Comparison of ENCODE assay signal across 9 mouse cellular contexts in genomic region chr8:78237972-78238675, GRCm38 (mm10). TPM values are rescaled to one million over a fixed set of nuclear protein-coding genes. Genes with fewer than 3 reads are reported as not detected.
A peak's percentile ranks its signal among the peaks of the same experiment; 100 is the strongest.
DNase-seq lines count a peak whose midpoint lies in the region; ATAC-seq and TF ChIP-seq lines count a peak whose summit lies in the region.
"Had no signal": no experiment of that assay in that cellular context is flagged by ENCODE, and none has a peak within 500 bp of the region (broad histone marks: within the 10 kb centered on the region; RNA-seq: fewer than 3 reads in every experiment).

No protein-coding gene starts in this region.

- H3K4me2 ChIP-seq in intestine, postnatal 0 days (replicated peaks; ENCODE audit: low read depth) = no peak overlapping the region
- H3K4me2 ChIP-seq in intestine, embryonic 15.5 days (replicated peaks) = no peak overlapping the region
- H3K4me2 ChIP-seq: limb, embryonic 13.5 days; neural tube, embryonic 13.5 days had no signal

- no peak for ATAC-seq in intestine, postnatal 0 days
- ATAC-seq in intestine, embryonic 15.5 days = no peak
- no peak for ATAC-seq in activated CD4-positive, CD25-positive, alpha-beta regulatory T cell, adult 4 months

- no peak overlapping the region for H3K4me3 ChIP-seq in intestine, postnatal 0 days (ENCODE audit: low read depth, low read length)
- no peak overlapping the region for H3K4me3 ChIP-seq in intestine, embryonic 15.5 days (replicated peaks)
- H3K4me3 ChIP-seq: limb, embryonic 13.5 days; neural tube, embryonic 13.5 days had no signal

- DNase-seq in right cerebral cortex, postnatal 4 days = peak; percentile 22
- no peak for DNase-seq in right cerebral cortex, postnatal 25 days
- peak; percentile 37 for DNase-seq in embryo, embryonic 11 days
- DNase-seq in spleen, adult 12 weeks (ENCODE audit: low spot score) = no peak

- no peak overlapping the region for H3K9ac ChIP-seq in intestine, postnatal 0 days (ENCODE audit: low read depth, low read length)
- no peak overlapping the region for H3K9ac ChIP-seq in intestine, embryonic 15.5 days
- H3K9ac ChIP-seq: limb, embryonic 13.5 days; neural tube, embryonic 13.5 days had no signal

- WGBS in intestine, postnatal 0 days = 52% methylated on average over 6 of the region's 6 CpGs
- 56% methylated on average over 6 of the region's 6 CpGs for WGBS in intestine, embryonic 15.5 days

- H3K9me3 ChIP-seq in intestine, postnatal 0 days (ENCODE audit: control insufficient read depth) = no peaks in the 10 kb centered on the region
- H3K9me3 ChIP-seq in intestine, embryonic 15.5 days = no peaks in the 10 kb centered on the region
- H3K9me3 ChIP-seq: limb, embryonic 13.5 days; neural tube, embryonic 13.5 days had no signal

- H3K27ac ChIP-seq in intestine, postnatal 0 days (ENCODE audit: low read depth, low read length) = no peak overlapping the region
- no peak overlapping the region for H3K27ac ChIP-seq in intestine, embryonic 15.5 days
- H3K27ac ChIP-seq: limb, embryonic 13.5 days; neural tube, embryonic 13.5 days had no signal

- H3K27me3 ChIP-seq in intestine, postnatal 0 days (replicated peaks; ENCODE audit: control insufficient read depth, insufficient read depth, low read length) = no peaks in the 10 kb centered on the region
- H3K27me3 ChIP-seq in intestine, embryonic 15.5 days (replicated peaks) = no peaks in the 10 kb centered on the region
- H3K27me3 ChIP-seq: limb, embryonic 13.5 days; neural tube, embryonic 13.5 days had no signal

- no peaks in the 10 kb centered on the region for H3K36me3 ChIP-seq in intestine, postnatal 0 days (ENCODE audit: control insufficient read depth, insufficient read depth)
- H3K36me3 ChIP-seq in intestine, embryonic 15.5 days = no peaks in the 10 kb centered on the region
- H3K36me3 ChIP-seq: limb, embryonic 13.5 days; neural tube, embryonic 13.5 days had no signal

- no peaks in the 10 kb centered on the region for H3K4me1 ChIP-seq in intestine, postnatal 0 days (replicated peaks; ENCODE audit: control insufficient read depth, insufficient read depth, low read length)
- H3K4me1 ChIP-seq in intestine, embryonic 15.5 days (replicated peaks) = no peaks in the 10 kb centered on the region
- H3K4me1 ChIP-seq: limb, embryonic 13.5 days had no signal

- peak; percentile 76 for TF ChIP-seq CTCF in intestine, postnatal 0 days (IDR thresholded peaks at IDR 0.05; ENCODE audit: low read depth)

RNA-seq across cellular contexts. Expression of gene Ttc29, which starts 25.0 kb away (rescaled TPM):
- not detected in 2 replicates for polyA plus RNA-seq in intestine, postnatal 0 days (2015; fragmentation: Nextera tagmentation; extraction: Ambion mirVana)
- not detected in 2 replicates for polyA plus RNA-seq in intestine, embryonic 15.5 days (2015; fragmentation: Nextera tagmentation; extraction: Ambion mirVana)
- not detected for polyA plus RNA-seq in activated CD4-positive, CD25-positive, alpha-beta regulatory T cell, adult 4 months (2017; shearing (Covaris generic))
- polyA plus RNA-seq: neural tube, embryonic 13.5 days had no signal

Comparison
In these comparisons a context has a peak if more than half of its experiments do, and no peak if none do; other contexts are left out.
1. DNase-seq: peak in right cerebral cortex, postnatal 4 days (single experiment) and embryo, embryonic 11 days (single experiment); none in right cerebral cortex, postnatal 25 days (single experiment) and spleen, adult 12 weeks (single experiment).